Mouse (Mus musculus) thymus, adult 2 months (tissue): ENCODE results near the gene Prcd. TPM values are rescaled to one million over a fixed set of nuclear protein-coding genes. Genes with fewer than 3 reads are reported as not detected.
A peak's percentile ranks its signal among the peaks of the same experiment; 100 is the strongest.
"Not testable (repeated sequence)": the region's sequence is repeated elsewhere in the genome, so short reads cannot be mapped to it uniquely, and the experiment has no call there.

Experiments used
- DNase-seq: peaks from one replicate; pipeline ENCODE4 v3.0.0; 2021
- H3K27ac ChIP-seq: fragments of 200-500 bp; 2 replicates; pipeline ENCODE4 v1.5.1; 2012; ENCODE audit warnings: low read length, control low read depth; ENCODE audit not compliant: control insufficient read depth, insufficient read depth
- H3K27me3 ChIP-seq: fragments of 200-500 bp; 2 replicates; pipeline ENCODE4 v1.6.1; 2012; ENCODE audit warnings: mild to moderate bottlenecking, low read length, moderate library complexity, mixed read lengths; ENCODE audit not compliant: control insufficient read depth, insufficient read depth
- H3K36me3 ChIP-seq: fragments of 200-500 bp; 2 replicates; pipeline ENCODE4 v1.6.1; 2012; ENCODE audit warnings: mild to moderate bottlenecking, low read length, moderate library complexity; ENCODE audit not compliant: control insufficient read depth, insufficient read depth
- H3K4me1 ChIP-seq: fragments of 200-500 bp; replicated peaks from 2 replicates; pipeline ENCODE4 v1.6.1; 2012; ENCODE audit warnings: low read length; ENCODE audit not compliant: control insufficient read depth, insufficient read depth
- H3K4me3 ChIP-seq: fragments of 200-500 bp; 2 replicates; pipeline ENCODE4 v1.5.1; 2012; ENCODE audit warnings: mild to moderate bottlenecking, low read length, control low read depth, moderate library complexity; ENCODE audit not compliant: control insufficient read depth, insufficient read depth
- CTCF ChIP-seq: fragments of 200-500 bp; IDR thresholded peaks from 2 replicates; pipeline ENCODE4 v1.5.1; 2012; ENCODE audit warnings: mild to moderate bottlenecking, control low read depth, low read length, moderate library complexity, borderline replicate concordance; ENCODE audit not compliant: control insufficient read depth, poor library complexity, insufficient read depth; ENCODE audit errors: extremely low read depth
- POLR2A ChIP-seq: fragments of 200-500 bp; IDR thresholded peaks from 2 replicates; pipeline ENCODE4 v1.6.1; 2012; ENCODE audit warnings: mild to moderate bottlenecking, low read length, control low read depth, moderate library complexity; ENCODE audit not compliant: control insufficient read depth, poor library complexity, insufficient read depth; ENCODE audit errors: extremely low read depth
- WGBS: fragments of 180-500 bp; shearing (Covaris S2); methylation state at CpG from one replicate; pipeline ENCODE4 v1.1.7; 2018; 5-methylcytosine and 5-hydroxymethylcytosine counted together
- polyA plus RNA-seq: library from polyadenylated mRNA; depleted of rRNA; stranded (reverse); fragments of >200 nt; gene quantifications from 2 replicates; pipeline ENCODE4 v1.2.3, GENCODE M21; 2012

Gene Prcd
- polyA plus RNA-seq, 1 experiment, result 0.97 TPM

DNA sequence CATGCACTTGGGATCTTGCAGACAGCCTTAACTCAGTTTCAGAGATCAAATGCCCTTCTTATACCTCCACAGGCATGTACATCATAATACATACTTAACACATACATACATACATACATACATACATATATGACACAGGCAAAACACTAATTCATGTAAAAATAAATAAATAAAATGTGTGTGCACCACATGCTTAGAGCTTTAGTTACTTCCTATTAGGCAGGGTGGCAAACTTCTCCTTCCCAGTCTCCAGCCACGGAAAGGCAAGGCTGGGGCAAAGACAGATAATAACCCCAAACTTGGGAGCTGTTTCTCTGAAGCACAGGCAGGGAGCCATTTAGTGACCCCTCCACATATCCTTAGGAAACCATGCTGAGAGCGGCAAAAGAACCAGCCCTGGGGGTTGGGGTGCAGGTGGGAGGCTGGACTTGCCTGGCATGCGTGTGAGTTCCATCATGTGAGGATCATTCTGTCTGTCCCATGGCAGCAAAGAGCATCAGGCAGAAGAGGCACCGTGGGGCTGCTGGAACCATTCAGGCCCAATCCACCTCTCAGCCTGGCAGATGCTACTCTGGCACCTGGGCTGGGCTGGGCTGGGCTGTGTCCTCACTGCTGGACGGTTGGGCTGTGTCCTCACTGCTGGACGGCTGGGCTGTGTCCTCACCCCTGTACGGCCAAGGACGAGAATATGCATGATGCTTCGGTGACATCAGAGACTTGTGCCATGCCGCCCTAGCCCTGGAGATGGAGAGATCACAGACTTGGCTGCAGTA is 26.8 kb upstream of the Prcd start, which contains the start of gene Rhbdf2:
Gene Rhbdf2, minus strand, starts transcription at position 721 of the 773 bp plus-strand sequence.
- Histone ChIP-seq H3K27ac (no peak within 1 kb of the TSS), H3K27me3 (no peaks in the 10 kb centered on the region), H3K4me1 (peaks cover 28% of the 10 kb centered on the region), H3K4me3 (no peak within 1 kb of the TSS), H3K36me3 (no peaks in the 10 kb centered on the region)
- no peak for TF ChIP-seq POLR2A
- no peak for TF ChIP-seq CTCF
- WGBS, result 96% methylated on average over 10 of the region's 10 CpGs
- no peak for DNase-seq

DNA sequence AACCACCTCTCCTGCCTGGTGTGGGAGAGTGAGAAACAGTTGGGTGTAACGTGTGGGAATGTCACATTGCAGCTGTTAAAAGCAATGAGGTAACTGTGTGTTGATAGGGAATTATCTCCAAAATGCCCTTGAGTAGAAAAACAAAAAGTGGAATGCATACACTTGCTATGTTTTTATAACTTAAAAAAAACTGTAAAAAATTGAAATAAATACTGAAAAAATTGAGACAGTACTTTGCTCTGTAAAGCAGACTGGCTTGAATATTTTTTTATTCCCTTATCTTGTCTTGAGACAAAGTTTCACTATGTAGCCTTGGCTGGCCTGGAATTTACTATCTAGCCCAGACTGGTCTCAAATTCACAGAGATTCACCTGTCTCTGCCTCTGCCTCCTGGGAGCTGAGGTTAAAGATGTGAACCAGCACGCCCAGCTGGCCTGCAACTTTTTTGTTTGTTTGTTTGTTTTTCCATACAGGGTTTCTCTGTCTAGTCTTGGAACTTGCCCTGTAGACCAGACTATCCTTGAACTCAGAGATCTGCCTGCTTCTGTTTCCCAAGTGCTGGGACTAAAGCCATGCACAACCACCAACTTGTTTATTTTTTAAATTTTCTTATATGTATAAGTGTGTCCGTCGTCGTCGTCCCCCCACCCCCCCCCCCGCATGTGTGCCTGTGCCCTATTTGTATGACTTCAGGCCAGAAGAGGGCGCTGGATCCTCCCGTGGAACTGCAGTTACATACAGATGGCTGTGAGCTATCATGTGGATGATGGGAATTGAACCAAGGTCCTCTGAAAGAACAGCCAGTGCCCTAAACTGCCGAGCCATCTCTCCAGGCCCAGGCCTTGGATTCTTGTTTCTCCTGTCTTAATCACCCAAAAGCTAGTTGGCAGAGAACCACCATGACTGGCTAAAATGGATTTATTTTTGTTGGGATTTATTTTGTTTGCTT is 26.0 kb upstream of the Prcd start:
- TF ChIP-seq POLR2A (no peak), CTCF (no peak)
- DNase-seq, result no peak
- no peaks in the 10 kb centered on the region for H3K36me3 ChIP-seq
- H3K27me3 ChIP-seq, result no peaks in the 10 kb centered on the region
- no peak overlapping the region for H3K4me3 ChIP-seq
- H3K4me1 ChIP-seq, result peaks cover 26% of the 10 kb centered on the region
- 47% methylated on average over 10 of the region's 10 CpGs for WGBS
- H3K27ac ChIP-seq, result no peak overlapping the region

- no peak for TF ChIP-seq CTCF
- TF ChIP-seq POLR2A, result no peak
- H3K4me3 ChIP-seq, result no peak overlapping the region
- no peaks in the 10 kb centered on the region for H3K36me3 ChIP-seq
- WGBS, result 58% methylated on average over 9 of the region's 9 CpGs
- no peaks in the 10 kb centered on the region for H3K27me3 ChIP-seq
- no peak overlapping the region for H3K27ac ChIP-seq
- peak; percentile 87 for DNase-seq
- H3K4me1 ChIP-seq, result peaks cover 15% of the 10 kb centered on the region
Observed at GRCm38 (mm10) chr11:116628712-116629111, 24.6 kb upstream of the Prcd start.

DNA sequence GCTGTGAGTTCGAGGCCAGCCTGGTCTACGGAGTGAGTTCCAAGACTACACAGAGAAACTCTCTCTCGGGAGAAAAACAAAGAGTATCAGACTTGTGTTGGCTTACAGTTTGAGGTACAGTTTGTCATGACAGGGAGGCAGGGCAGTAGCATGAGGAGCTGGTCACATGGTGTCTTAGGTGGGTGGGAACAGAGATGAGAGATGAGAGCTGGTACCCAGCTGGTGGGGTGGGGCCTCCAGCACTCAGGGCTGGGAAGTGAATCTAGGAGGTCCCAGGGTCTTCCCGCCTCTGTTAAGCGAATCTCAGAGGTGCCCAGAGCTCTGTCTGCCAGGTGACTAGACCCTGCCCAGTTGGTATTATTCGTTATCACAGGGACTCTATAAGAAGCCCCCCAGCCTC is 23.9 kb upstream of the Prcd start:
- Histone ChIP-seq H3K4me1 (peaks cover 9% of the 10 kb centered on the region), H3K27ac (no peak overlapping the region), H3K4me3 (no peak overlapping the region), H3K27me3 (no peaks in the 10 kb centered on the region), H3K36me3 (no peaks in the 10 kb centered on the region)
- WGBS, result 93% methylated on average over 6 of the region's 6 CpGs
- no peak for DNase-seq
- TF ChIP-seq CTCF, result no peak
- TF ChIP-seq POLR2A, result no peak

DNA sequence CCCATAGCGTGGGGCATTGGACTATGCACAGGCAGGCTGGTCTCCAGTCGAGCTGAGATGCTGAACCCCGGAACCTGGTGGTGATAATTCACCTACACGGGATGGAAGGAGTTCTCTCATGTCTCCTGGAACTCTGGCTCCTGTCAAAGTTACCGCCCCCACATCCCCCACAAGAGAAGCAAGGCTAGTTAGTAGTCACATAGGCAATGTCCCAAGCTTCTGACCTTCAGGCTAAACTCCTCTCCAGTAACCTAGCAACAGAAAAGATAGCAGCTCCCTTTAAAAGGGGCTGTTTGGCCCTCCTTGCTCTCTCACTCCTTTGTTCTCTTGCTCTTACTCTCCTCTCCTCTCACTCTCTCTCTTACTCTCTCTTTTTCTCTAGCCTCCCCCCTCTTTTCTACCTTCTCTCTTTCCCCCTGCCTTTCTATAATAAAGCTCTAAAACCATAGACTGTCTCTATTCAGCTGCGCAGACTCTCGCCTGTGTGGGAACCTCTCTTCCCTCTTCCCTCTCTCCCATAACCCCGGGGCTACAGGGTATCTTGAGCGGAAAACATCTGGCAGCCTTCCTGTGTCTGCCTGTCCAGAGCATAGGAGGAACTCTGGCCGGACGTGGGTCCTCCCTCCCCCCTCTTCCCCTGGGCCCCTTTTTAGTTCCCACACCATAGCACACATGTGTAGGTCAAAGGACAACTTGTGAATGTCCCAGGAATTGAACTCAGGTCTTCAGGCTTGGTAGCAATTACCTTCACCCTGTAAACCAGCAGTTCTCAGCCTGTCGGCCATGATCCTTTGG is 23.0 kb upstream of the Prcd start:
- H3K4me3 ChIP-seq, result no peak overlapping the region
- no peak for DNase-seq
- no peaks in the 10 kb centered on the region for H3K27me3 ChIP-seq
- peaks cover 6% of the 10 kb centered on the region for H3K4me1 ChIP-seq
- H3K27ac ChIP-seq, result no peak overlapping the region
- 69% methylated on average over 12 of the region's 12 CpGs for WGBS
- H3K36me3 ChIP-seq, result no peaks in the 10 kb centered on the region
- TF ChIP-seq CTCF (no peak), POLR2A (no peak)

DNA sequence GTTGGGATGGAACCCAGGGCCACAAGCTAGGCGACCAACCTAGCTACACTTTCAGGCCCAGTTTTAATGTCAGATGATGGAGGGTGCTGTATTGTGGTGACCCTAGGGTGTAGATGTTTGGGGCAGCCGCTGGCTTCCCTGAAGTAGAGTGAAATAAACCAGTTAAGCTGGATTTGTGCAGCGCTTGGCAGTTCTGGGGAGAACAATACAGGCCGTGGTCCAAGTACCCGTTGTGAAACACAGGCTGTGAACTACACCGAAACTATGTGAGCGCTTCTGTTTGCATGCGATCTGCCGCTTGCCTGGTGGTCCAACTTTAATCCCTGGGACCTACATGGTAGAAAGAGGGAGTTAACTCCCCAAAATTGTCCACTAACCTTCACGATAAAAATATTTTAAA is 20.4 kb upstream of the Prcd start:
- no peaks in the 10 kb centered on the region for H3K27me3 ChIP-seq
- WGBS, result 91% methylated on average over 10 of the region's 10 CpGs
- no peak overlapping the region for H3K27ac ChIP-seq
- no peak overlapping the region for H3K4me3 ChIP-seq
- H3K4me1 ChIP-seq, result peaks cover 5% of the 10 kb centered on the region
- no peaks in the 10 kb centered on the region for H3K36me3 ChIP-seq
- DNase-seq, result no peak
- TF ChIP-seq POLR2A, result no peak
- TF ChIP-seq CTCF, result no peak

GRCm38 (mm10) chr11:116636607-116637006 is 16.7 kb upstream of the Prcd start:
- 69% methylated on average over 8 of the region's 8 CpGs for WGBS
- not testable (repeated sequence) for H3K4me3 ChIP-seq, H3K27me3 ChIP-seq, H3K27ac ChIP-seq, H3K4me1 ChIP-seq, H3K36me3 ChIP-seq
- DNase-seq, result peak; percentile 39
